In genomic region chr2:84783840-84784566, GRCm38 (mm10) we compare ENCODE assay signal across 14 mouse cellular contexts. TPM values are rescaled to one million over a fixed set of nuclear protein-coding genes. Genes with fewer than 3 reads are reported as not detected.
A peak's percentile ranks its signal among the peaks of the same experiment; 100 is the strongest.
DNase-seq lines count a peak whose midpoint lies in the region; ATAC-seq and TF ChIP-seq lines count a peak whose summit lies in the region.
"Had no signal": no experiment of that assay in that cellular context is flagged by ENCODE, and none has a peak within 500 bp of the region (broad histone marks: within the 10 kb centered on the region; RNA-seq: fewer than 3 reads in every experiment).

No protein-coding gene starts in this region.

- H3K27ac ChIP-seq in bone marrow macrophage, adult 2 months (ENCODE audit: insufficient read depth, low read depth, low read length) = peak overlapping the region; percentile 88
- peak overlapping the region; percentile 64 for H3K27ac ChIP-seq in heart, embryonic 16.5 days (ENCODE audit: low read length)

- no peaks in the 10 kb centered on the region for H3K9me3 ChIP-seq in heart, embryonic 16.5 days (replicated peaks; ENCODE audit: control insufficient read depth, low read length)

- intact Hi-C loops in heart, postnatal 25 days (cut with DNase I) = no loop called here
- intact Hi-C loops in gastrocnemius, postnatal 36 days (cut with DNase I) = no loop called here

- TF ChIP-seq POLR2A in bone marrow macrophage, adult 2 months (IDR thresholded peaks at IDR 0.05; ENCODE audit: borderline replicate concordance, low read depth, low read length) = no peak

- H3K4me1 ChIP-seq in bone marrow macrophage, adult 2 months (ENCODE audit: control insufficient read depth, insufficient read depth, low read length) = peaks cover 43% of the 10 kb centered on the region
- peaks cover 20% of the 10 kb centered on the region for H3K4me1 ChIP-seq in heart, embryonic 16.5 days (ENCODE audit: control insufficient read depth, insufficient read depth, low read length)

- no peaks in the 10 kb centered on the region for H3K36me3 ChIP-seq in heart, embryonic 16.5 days (ENCODE audit: control insufficient read depth, insufficient read depth)

- TF ChIP-seq CTCF in bone marrow macrophage, adult 2 months (IDR thresholded peaks at IDR 0.05; ENCODE audit: low read depth, low read length) = no peak

- peak; percentile 68 for ATAC-seq in heart, embryonic 16.5 days (replicated peaks; ENCODE audit: extremely low read depth, insufficient read depth, low FRiP score)

- DNase-seq in heart, adult 11 months = peak; percentile 97
- no peak for DNase-seq in heart, postnatal 25 days (ENCODE audit: low spot score)
- DNase-seq in lung, postnatal 10 days = peak; percentile 25
- DNase-seq in right cerebral cortex, postnatal 36 days (ENCODE audit: low spot score in 2 of 2) = no peak
- DNase-seq in Muller cell, postnatal 12 days (ENCODE audit: inconsistent ontology term) = no peak
- no peak for DNase-seq in gastrocnemius, postnatal 36 days
- DNase-seq: adrenal gland, postnatal 36 days had no signal

- no peak overlapping the region for H3K9ac ChIP-seq in heart, embryonic 16.5 days (ENCODE audit: low read length)

- H3K4me2 ChIP-seq in heart, embryonic 16.5 days (ENCODE audit: low read depth, low read length) = no peak overlapping the region

- WGBS in heart, embryonic 16.5 days = 38% methylated on average over 3 of the region's 3 CpGs

- H3K4me3 ChIP-seq in bone marrow macrophage, adult 2 months (ENCODE audit: insufficient read depth, low read length) = no peak overlapping the region
- H3K4me3 ChIP-seq in heart, embryonic 16.5 days (ENCODE audit: low read length) = no peak overlapping the region

- no peaks in the 10 kb centered on the region for H3K27me3 ChIP-seq in heart, embryonic 16.5 days (ENCODE audit: control insufficient read depth, insufficient read depth, low read length)

RNA-seq across cellular contexts. Expression of gene Serping1, which starts 8.8 kb away (rescaled TPM):
- 10 to 100 TPM; 68.8 to 75.7 TPM for total RNA-seq in heart, postnatal 25 days (2021)
- 0.83 TPM in 1 of 2 replicates, not detected in the other for polyA plus RNA-seq in bone marrow macrophage, adult 2 months (2012; ENCODE audit: insufficient read depth, insufficient read length, missing spikeins)
- polyA plus RNA-seq in heart, embryonic 16.5 days (2015; fragmentation: Nextera tagmentation; extraction: Ambion mirVana) = 44.6 and 51.2 TPM in 2 replicates
- 10 to 100 TPM; 44.8 to 46.5 TPM for total RNA-seq in gastrocnemius, postnatal 36 days (2021)
- total RNA-seq: monocyte, adult 5-6 weeks had no signal

RNA-seq across cellular contexts. Expression of gene Ube2l6, which starts 14.6 kb away (rescaled TPM):
- 10 to 100 TPM; 30.6 to 70.6 TPM for total RNA-seq in heart, postnatal 25 days (2021)
- polyA plus RNA-seq in bone marrow macrophage, adult 2 months (2012; ENCODE audit: insufficient read depth, insufficient read length, missing spikeins) = 107 and 110 TPM in 2 replicates
- 102 and 110 TPM in 2 replicates for polyA plus RNA-seq in heart, embryonic 16.5 days (2015; fragmentation: Nextera tagmentation; extraction: Ambion mirVana)
- 1 to 10 TPM; 2.6 to 3.5 TPM for total RNA-seq in gastrocnemius, postnatal 36 days (2021)

RNA-seq across cellular contexts. Expression of gene Smtnl1, which starts 38.4 kb away (rescaled TPM):
- not detected for total RNA-seq in heart, postnatal 25 days (2021)
- polyA plus RNA-seq in bone marrow macrophage, adult 2 months (2012; ENCODE audit: insufficient read depth, insufficient read length, missing spikeins) = not detected in 2 replicates
- polyA plus RNA-seq in heart, embryonic 16.5 days (2015; fragmentation: Nextera tagmentation; extraction: Ambion mirVana) = 0.21 and 0.24 TPM in 2 replicates
- total RNA-seq in gastrocnemius, postnatal 36 days (2021) = 10 to 100 TPM; 58.7 to 84.0 TPM
- total RNA-seq: adrenal gland, postnatal 36 days; layer of hippocampus, postnatal 14 days; monocyte, adult 5-6 weeks had no signal
- polyA plus RNA-seq: cortical plate, adult 2 months; gonadal fat pad, adult 2 months; liver, adult 2 months had no signal

RNA-seq across cellular contexts. Expression of gene Gm19426, which starts 40.5 kb away (rescaled TPM):
- 1 to 10 TPM; 1.8 to 1.9 TPM for total RNA-seq in heart, postnatal 25 days (2021)
- polyA plus RNA-seq in bone marrow macrophage, adult 2 months (2012; ENCODE audit: insufficient read depth, insufficient read length, missing spikeins) = not detected in 2 replicates
- polyA plus RNA-seq in heart, embryonic 16.5 days (2015; fragmentation: Nextera tagmentation; extraction: Ambion mirVana) = 3.6 and 5.1 TPM in 2 replicates
- total RNA-seq in gastrocnemius, postnatal 36 days (2021) = under 1 TPM in 1 of 2 experiments, not detected in 1; 0.51 TPM
- total RNA-seq: monocyte, adult 5-6 weeks had no signal

RNA-seq across cellular contexts. Expression of gene Timm10, which starts 42.8 kb away (rescaled TPM):
- 100 to 1,000 TPM in 1 of 2 experiments, 10 to 100 TPM in 1; 99.8 to 103 TPM for total RNA-seq in heart, postnatal 25 days (2021)
- polyA plus RNA-seq in bone marrow macrophage, adult 2 months (2012; ENCODE audit: insufficient read depth, insufficient read length, missing spikeins) = 20.7 TPM in 2 replicates
- 92.9 and 97.9 TPM in 2 replicates for polyA plus RNA-seq in heart, embryonic 16.5 days (2015; fragmentation: Nextera tagmentation; extraction: Ambion mirVana)
- total RNA-seq in gastrocnemius, postnatal 36 days (2021) = 10 to 100 TPM; 39.6 to 55.9 TPM

Comparison
In these comparisons a context has a peak if more than half of its experiments do, and no peak if none do; other contexts are left out.
1. DNase-seq: peak in heart, adult 11 months (single experiment) and lung, postnatal 10 days (single experiment); none in heart, postnatal 25 days (single experiment), right cerebral cortex, postnatal 36 days (0 of 2), Muller cell, postnatal 12 days (single experiment) and gastrocnemius, postnatal 36 days (0 of 2).
2. RNA of gene Ube2l6, which starts 14.6 kb away (total RNA-seq): 30.6 to 70.6 TPM in heart, postnatal 25 days; 2.6 to 3.5 TPM in gastrocnemius, postnatal 36 days; every median in the first group is over 4 times any median in the second.
3. RNA of gene Smtnl1, which starts 38.4 kb away (total RNA-seq): 58.7 to 84.0 TPM in gastrocnemius, postnatal 36 days; not detected in heart, postnatal 25 days; every median in the first group is over 10 times any median in the second.